Mouse (Mus musculus) liver, adult 2 months (tissue): Measurements from ENCODE around the gene Brwd1. TPM values are rescaled to one million over a fixed set of nuclear protein-coding genes. Genes with fewer than 3 reads are reported as not detected.
"Not testable (repeated sequence)": the region's sequence is repeated elsewhere in the genome, so short reads cannot be mapped to it uniquely, and the experiment has no call there.

Experiments used
- DNase-seq: peaks from one replicate; pipeline ENCODE4 v3.0.0-alpha.2; 2011; ENCODE audit warnings: low read depth, low spot score; ENCODE audit errors: extremely low read depth
- H3K27ac ChIP-seq: fragments of 200-500 bp; replicated peaks from 2 replicates; pipeline ENCODE4 v1.5.1; 2012; ENCODE audit warnings: low read depth, mild to moderate bottlenecking, control low read depth, inconsistent platforms, low read length; ENCODE audit not compliant: insufficient read depth
- H3K27me3 ChIP-seq: fragments of 200-500 bp; 2 replicates; pipeline ENCODE4 v1.6.1; 2012; ENCODE audit warnings: mild to moderate bottlenecking, moderate library complexity, low read length, inconsistent platforms; ENCODE audit not compliant: control insufficient read depth, insufficient read depth
- H3K36me3 ChIP-seq: fragments of 200-500 bp; 2 replicates; pipeline ENCODE4 v1.6.1; 2012; ENCODE audit warnings: low read length, inconsistent platforms; ENCODE audit not compliant: control insufficient read depth, insufficient read depth
- H3K4me1 ChIP-seq: fragments of 200-500 bp; 2 replicates; pipeline ENCODE4 v1.6.1; 2011; ENCODE audit warnings: low read length; ENCODE audit not compliant: control insufficient read depth, insufficient read depth
- H3K4me3 ChIP-seq: fragments of 200-500 bp; 2 replicates; pipeline ENCODE4 v1.5.1; 2011; ENCODE audit warnings: low read depth, mild to moderate bottlenecking, control low read depth, low read length, moderate library complexity; ENCODE audit not compliant: insufficient read depth
- H3K79me2 ChIP-seq: fragments of 200-500 bp; 2 replicates; pipeline ENCODE4 v1.6.1; 2012; ENCODE audit warnings: inconsistent platforms, mild to moderate bottlenecking, low read length, moderate library complexity; ENCODE audit not compliant: control insufficient read depth, insufficient read depth
- H3K9ac ChIP-seq: fragments of 200-500 bp; 2 replicates; pipeline ENCODE4 v1.6.1; 2012; ENCODE audit warnings: low read depth, mild to moderate bottlenecking, control low read depth, inconsistent platforms, low read length
- CTCF ChIP-seq: fragments of 200-500 bp; IDR thresholded peaks from 2 replicates; pipeline ENCODE4 v1.5.1; 2011; ENCODE audit warnings: low read depth, low read length, control low read depth
- POLR2A ChIP-seq: fragments of 200-500 bp; IDR thresholded peaks from 2 replicates; pipeline ENCODE4 v1.6.1; 2011; ENCODE audit warnings: low read length, control low read depth; ENCODE audit not compliant: insufficient read depth; ENCODE audit errors: extremely low read depth
- WGBS: fragments of 180-500 bp; shearing (Covaris S2); methylation state at CpG from one replicate; pipeline ENCODE4 v1.1.7; 2018; 5-methylcytosine and 5-hydroxymethylcytosine counted together
- polyA plus RNA-seq: library from polyadenylated mRNA; depleted of rRNA; stranded (reverse); fragments of >200 nt; gene quantifications from 2 replicates; pipeline ENCODE4 v1.2.3, GENCODE M21; 2012
- total RNA-seq: library from RNA; depleted of rRNA; stranded (reverse); fragments of >200 nt; gene quantifications from 2 replicates; pipeline ENCODE4 v1.2.3, GENCODE M21; 2014

Brwd1 gene
- total and polyA plus RNA-seq, 2 experiments = 12.3 to 59.8 TPM

GRCm38 (mm10) chr16:96120022-96120623 is 37.8 kb upstream of the Brwd1 start:
- no peaks in the 10 kb centered on the region for H3K4me1 ChIP-seq
- 62% methylated on average over 4 of the region's 4 CpGs for WGBS
- H3K27me3 ChIP-seq = no peaks in the 10 kb centered on the region

DNA sequence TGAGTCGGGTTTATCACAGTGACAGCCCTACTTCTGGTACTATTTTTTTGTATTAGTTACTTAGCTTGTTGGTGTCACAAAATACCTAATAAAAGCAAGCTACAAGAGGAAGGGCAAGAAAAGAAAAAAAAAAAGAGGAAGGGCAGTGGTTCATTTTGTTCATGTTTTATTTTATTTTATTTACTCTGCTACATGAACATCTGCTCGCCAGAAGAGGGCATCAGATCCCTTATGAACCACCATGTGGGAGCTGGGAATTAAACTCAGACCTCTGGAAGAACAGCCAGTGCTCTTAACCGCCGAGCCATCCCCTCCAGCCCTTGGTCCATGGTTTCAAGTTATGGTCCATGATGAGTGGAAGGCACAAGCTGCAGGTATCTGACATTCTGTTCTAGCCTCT is 32.4 kb upstream of the Brwd1 start:
- DNase-seq = peak; percentile 26
- Histone ChIP-seq H3K27ac (no peak overlapping the region), H3K36me3 (no peaks in the 10 kb centered on the region), H3K27me3 (no peaks in the 10 kb centered on the region), H3K79me2 (no peaks in the 10 kb centered on the region), H3K4me3 (no peak overlapping the region), H3K9ac (no peak overlapping the region), H3K4me1 (no peaks in the 10 kb centered on the region)
- 56% methylated on average over 4 of the region's 4 CpGs for WGBS
- TF ChIP-seq CTCF = 0 out of 2 replicates have a peak, but pooled peaks have one; percentile 7
- TF ChIP-seq POLR2A = no peak

More at GRCm38 (mm10) chr16:96120022-96120623, 37.8 kb upstream of the Brwd1 start:
- peaks cover 22% of the 10 kb centered on the region for H3K36me3 ChIP-seq
- no peak overlapping the region for H3K4me3 ChIP-seq
- TF ChIP-seq POLR2A = no peak
- no peak for TF ChIP-seq CTCF
- no peak overlapping the region for H3K9ac ChIP-seq
- H3K27ac ChIP-seq = no peak overlapping the region
- H3K79me2 ChIP-seq = no peaks in the 10 kb centered on the region
- DNase-seq = no peak

- TF ChIP-seq CTCF (no peak), POLR2A (no peak)
- 51% methylated on average over 2 of the region's 2 CpGs for WGBS
- no peaks in the 10 kb centered on the region for H3K27me3 ChIP-seq
- no peaks in the 10 kb centered on the region for H3K36me3 ChIP-seq
- no peaks in the 10 kb centered on the region for H3K79me2 ChIP-seq
- no peaks in the 10 kb centered on the region for H3K4me1 ChIP-seq
- no peak overlapping the region for H3K27ac ChIP-seq
- DNase-seq = no peak
- H3K9ac ChIP-seq = no peak overlapping the region
- no peak overlapping the region for H3K4me3 ChIP-seq
Observed at GRCm38 (mm10) chr16:96112769-96113168, 30.4 kb upstream of the Brwd1 start.

DNA sequence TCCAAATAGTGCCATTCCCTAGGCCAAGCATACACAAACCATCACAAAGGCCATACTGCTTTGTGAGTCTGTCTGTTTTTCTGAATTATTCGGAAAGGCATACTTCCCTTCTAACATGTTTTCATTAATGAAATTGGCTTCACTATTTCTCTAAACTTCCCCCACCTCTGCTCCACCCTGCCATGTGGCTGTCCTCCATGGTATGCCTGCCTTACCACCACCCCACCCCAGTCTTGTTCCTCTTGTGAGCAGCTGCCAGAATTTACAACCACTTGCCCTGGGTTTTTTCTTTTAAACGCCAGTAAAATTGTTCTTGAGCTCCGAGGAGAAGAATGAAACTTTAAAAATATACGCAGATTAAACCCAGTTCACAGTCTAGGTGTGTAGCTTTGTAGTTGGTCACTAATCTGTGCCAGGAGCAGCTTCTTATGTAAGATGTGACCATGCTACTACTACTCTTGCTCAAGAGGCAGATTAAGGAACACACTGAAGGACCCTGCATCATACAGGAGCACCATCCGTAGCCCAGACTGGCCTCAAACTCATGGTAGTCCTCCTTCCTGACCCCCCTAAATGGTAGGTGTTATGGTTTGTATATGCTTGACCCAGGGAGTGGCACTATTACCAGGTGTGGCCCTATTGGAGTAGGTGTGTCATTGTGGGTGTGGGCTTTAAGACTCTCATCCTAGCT is 28.5 kb upstream of the Brwd1 start:
- Histone ChIP-seq H3K9ac (no peak overlapping the region), H3K27ac (no peak overlapping the region), H3K4me1 (no peaks in the 10 kb centered on the region), H3K27me3 (no peaks in the 10 kb centered on the region), H3K36me3 (no peaks in the 10 kb centered on the region), H3K4me3 (no peak overlapping the region), H3K79me2 (no peaks in the 10 kb centered on the region)
- TF ChIP-seq POLR2A (no peak), CTCF (no peak)
- DNase-seq = no peak
- WGBS = 81% methylated on average over 5 of the region's 5 CpGs

DNA sequence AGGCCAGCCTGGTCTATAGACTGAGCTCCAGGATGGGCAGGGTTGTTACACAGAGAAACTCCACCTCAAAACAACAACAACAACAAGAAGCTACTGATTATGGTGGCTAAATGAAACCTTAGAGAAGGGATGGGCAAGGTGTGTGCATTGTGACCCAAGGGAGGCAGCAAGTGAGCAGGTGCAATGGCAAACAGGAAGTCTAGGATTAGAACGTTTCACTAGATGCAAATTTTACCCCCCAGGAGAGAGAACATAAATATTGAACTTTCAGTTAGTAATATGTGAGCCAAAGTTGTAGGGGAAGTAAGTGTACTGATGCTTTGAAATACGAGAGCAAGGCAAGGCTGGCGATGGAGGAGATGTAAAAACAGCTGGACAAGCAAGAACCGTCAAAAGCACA is 27.3 kb upstream of the Brwd1 start:
- no peak overlapping the region for H3K27ac ChIP-seq
- H3K9ac ChIP-seq = no peak overlapping the region
- H3K4me1 ChIP-seq = no peaks in the 10 kb centered on the region
- TF ChIP-seq CTCF (no peak), POLR2A (no peak)
- H3K36me3 ChIP-seq = no peaks in the 10 kb centered on the region
- DNase-seq = no peak
- 56% methylated on average over 4 of the region's 4 CpGs for WGBS
- no peak overlapping the region for H3K4me3 ChIP-seq
- H3K27me3 ChIP-seq = no peaks in the 10 kb centered on the region
- no peaks in the 10 kb centered on the region for H3K79me2 ChIP-seq

DNA sequence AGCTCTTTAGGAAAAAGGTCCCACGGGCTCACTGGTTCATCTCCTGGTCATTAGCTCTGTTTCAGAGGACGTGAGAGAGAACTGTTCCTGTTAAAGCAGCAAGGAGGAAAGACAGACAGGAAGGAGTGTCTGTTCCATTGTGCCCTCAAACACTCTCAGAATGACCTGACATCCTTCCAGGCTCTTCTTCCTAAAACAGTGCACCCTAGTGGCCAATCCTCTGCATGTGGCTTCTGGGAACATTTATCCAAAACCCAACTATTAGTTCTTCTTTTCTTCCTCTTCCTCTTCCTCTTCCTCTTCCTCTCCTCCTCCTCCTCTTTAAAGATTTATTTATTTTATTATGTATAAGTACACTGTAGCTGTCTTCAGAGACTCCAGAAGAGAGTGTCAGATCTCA is 20.7 kb upstream of the Brwd1 start:
- no peak overlapping the region for H3K9ac ChIP-seq
- no peak overlapping the region for H3K27ac ChIP-seq
- DNase-seq = peak; percentile 52
- TF ChIP-seq CTCF = peak; percentile 40; the same call in 1 of the 2 replicates
- TF ChIP-seq POLR2A = no peak
- WGBS = 42% methylated on average over 2 of the region's 2 CpGs
- H3K36me3 ChIP-seq = no peaks in the 10 kb centered on the region
- no peaks in the 10 kb centered on the region for H3K79me2 ChIP-seq
- no peaks in the 10 kb centered on the region for H3K27me3 ChIP-seq
- H3K4me1 ChIP-seq = no peaks in the 10 kb centered on the region
- no peak overlapping the region for H3K4me3 ChIP-seq

DNA sequence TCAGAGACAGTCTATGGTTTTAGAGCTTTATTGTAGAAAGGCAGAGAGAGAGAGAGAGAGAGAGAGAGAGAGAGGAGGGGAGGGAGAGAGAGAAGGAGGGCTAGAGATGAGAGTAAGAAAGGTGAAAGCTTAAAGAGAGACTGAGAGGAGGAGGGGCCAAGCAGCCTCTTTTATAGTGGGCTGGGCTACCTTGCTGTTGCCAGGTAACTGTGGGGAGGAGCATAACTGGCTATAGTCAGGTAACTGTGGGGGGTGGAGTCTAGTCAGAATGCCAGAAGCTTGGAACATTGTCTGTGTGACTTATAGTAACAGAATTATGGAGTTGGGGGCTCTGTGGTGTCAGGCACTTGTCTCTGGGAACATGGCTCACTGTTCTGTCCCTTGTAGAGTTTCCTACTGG is 15.5 kb upstream of the Brwd1 start:
- not testable (repeated sequence) for H3K79me2 ChIP-seq

More for the DNA sequence above, 15.5 kb upstream of the Brwd1 start:
- H3K27ac ChIP-seq, H3K4me1 ChIP-seq, DNase-seq, H3K27me3 ChIP-seq, H3K9ac ChIP-seq, H3K36me3 ChIP-seq, H3K4me3 ChIP-seq: not testable (repeated sequence)
